Mouse (Mus musculus) heart, embryonic 12.5 days (tissue): Measurements from ENCODE around the gene Cebpa. TPM values are rescaled to one million over a fixed set of nuclear protein-coding genes. Genes with fewer than 3 reads are reported as not detected.

Experiments used
- ATAC-seq: fragments of 200-750 bp; cut with Nextera tagmentation; 2 replicates; pipeline ENCODE4 v1.8.0; 2017; ENCODE audit warnings: moderate TSS enrichment, moderate library complexity; ENCODE audit not compliant: insufficient number of reproducible peaks, low FRiP score
- H3K27ac ChIP-seq: fragments of 300-500 bp; sonication (generic); 2 replicates; pipeline ENCODE4 v1.5.1; 2016; ENCODE audit warnings: mild to moderate bottlenecking, moderate library complexity; ENCODE audit not compliant: poor library complexity, severe bottlenecking
- H3K27me3 ChIP-seq: fragments of 300-500 bp; sonication (generic); replicated peaks from 2 replicates; pipeline ENCODE4 v1.6.1; 2016; ENCODE audit warnings: mild to moderate bottlenecking, moderate library complexity
- H3K36me3 ChIP-seq: fragments of 300-500 bp; sonication (generic); 2 replicates; pipeline ENCODE4 v1.6.1; 2016; ENCODE audit warnings: mild to moderate bottlenecking, moderate library complexity
- H3K4me1 ChIP-seq: fragments of 300-500 bp; sonication (generic); replicated peaks from 2 replicates; pipeline ENCODE4 v1.6.1; 2016; ENCODE audit warnings: mild to moderate bottlenecking
- H3K4me2 ChIP-seq: fragments of 300-500 bp; sonication (generic); 2 replicates; pipeline ENCODE4 v1.6.1; 2016; ENCODE audit warnings: mild to moderate bottlenecking, moderate library complexity
- H3K4me3 ChIP-seq: fragments of 300-500 bp; sonication (generic); 2 replicates; pipeline ENCODE4 v1.5.1; 2016; ENCODE audit warnings: mild to moderate bottlenecking
- H3K9ac ChIP-seq: fragments of 300-500 bp; sonication (generic); 2 replicates; pipeline ENCODE4 v1.6.1; 2016; ENCODE audit warnings: mild to moderate bottlenecking, moderate library complexity
- H3K9me3 ChIP-seq: fragments of 300-500 bp; sonication (generic); replicated peaks from 2 replicates; pipeline ENCODE4 v1.6.1; 2016; ENCODE audit warnings: mild to moderate bottlenecking, moderate library complexity
- WGBS: fragments of 180-500 bp; shearing (Covaris S2); methylation state at CpG from one replicate; pipeline ENCODE4 v1.1.7; 2016; 5-methylcytosine and 5-hydroxymethylcytosine counted together
- polyA plus RNA-seq: library from polyadenylated mRNA; unstranded; fragments of >200 nt; fragmentation: Nextera tagmentation; extraction: Ambion mirVana; gene quantifications from 2 replicates; pipeline ENCODE4 v1.2.1, GENCODE M21; 2016

Cebpa gene
- polyA plus RNA-seq, 1 experiment from 2014 or later = 0.92 TPM

DNA sequence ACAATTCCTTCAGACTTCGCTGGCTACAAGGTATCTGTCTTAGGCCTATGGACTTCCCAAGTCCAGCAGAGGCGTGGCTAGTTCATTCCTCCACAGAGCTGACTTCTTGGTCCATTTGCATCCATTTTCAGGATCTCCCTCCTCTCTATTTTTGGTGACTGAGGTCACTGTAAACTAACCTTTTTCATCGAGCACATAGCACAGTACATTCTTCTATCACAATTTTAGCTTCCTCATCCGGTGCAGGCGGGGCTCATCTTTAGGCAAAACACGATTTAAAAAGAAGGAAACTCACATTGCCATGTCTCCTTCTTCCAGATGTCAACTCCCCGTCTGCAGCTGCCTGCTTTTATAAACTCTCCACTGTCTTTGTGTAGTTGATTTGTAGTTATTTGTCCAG lies 12.5 kb upstream of the Cebpa start:
- no peak for ATAC-seq
- no peaks in the 10 kb centered on the region for H3K36me3 ChIP-seq
- H3K4me3 ChIP-seq = no peak overlapping the region
- no peak overlapping the region for H3K27ac ChIP-seq
- 65% methylated on average over 7 of the region's 7 CpGs for whole genome bisulfite sequencing
- H3K27me3 ChIP-seq = no peaks in the 10 kb centered on the region
- no peak overlapping the region for H3K9ac ChIP-seq
- no peak overlapping the region for H3K4me2 ChIP-seq
- peaks cover 12% of the 10 kb centered on the region for H3K4me1 ChIP-seq
- H3K9me3 ChIP-seq = peaks cover 3% of the 10 kb centered on the region

DNA sequence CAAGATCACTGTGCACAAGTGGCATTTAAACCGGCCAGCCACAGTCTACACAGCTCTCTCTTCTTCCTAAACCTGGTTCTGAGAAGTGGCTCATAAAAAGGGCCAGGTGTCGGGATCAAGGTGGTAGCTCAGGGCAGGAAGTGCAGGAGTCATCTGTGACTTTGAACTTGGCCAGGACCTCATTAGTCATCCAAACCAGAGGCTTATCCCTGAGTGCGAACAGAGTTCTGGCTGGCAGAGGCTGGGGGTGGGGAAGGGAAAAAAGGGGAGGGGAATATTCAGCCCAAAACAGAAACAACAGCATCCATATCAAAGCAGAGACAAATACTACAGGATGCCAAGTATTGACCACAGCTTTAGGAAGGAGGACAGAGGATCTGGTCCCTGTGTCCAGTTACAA lies 11.5 kb upstream of the Cebpa start:
- no peaks in the 10 kb centered on the region for H3K36me3 ChIP-seq
- WGBS = 19% methylated on average over 3 of the region's 3 CpGs
- H3K9ac ChIP-seq = no peak overlapping the region
- H3K9me3 ChIP-seq = peaks cover 3% of the 10 kb centered on the region
- no peak overlapping the region for H3K4me3 ChIP-seq
- ATAC-seq = no peak
- no peak overlapping the region for H3K27ac ChIP-seq
- peaks cover 12% of the 10 kb centered on the region for H3K4me1 ChIP-seq
- no peaks in the 10 kb centered on the region for H3K27me3 ChIP-seq
- H3K4me2 ChIP-seq = no peak overlapping the region

DNA sequence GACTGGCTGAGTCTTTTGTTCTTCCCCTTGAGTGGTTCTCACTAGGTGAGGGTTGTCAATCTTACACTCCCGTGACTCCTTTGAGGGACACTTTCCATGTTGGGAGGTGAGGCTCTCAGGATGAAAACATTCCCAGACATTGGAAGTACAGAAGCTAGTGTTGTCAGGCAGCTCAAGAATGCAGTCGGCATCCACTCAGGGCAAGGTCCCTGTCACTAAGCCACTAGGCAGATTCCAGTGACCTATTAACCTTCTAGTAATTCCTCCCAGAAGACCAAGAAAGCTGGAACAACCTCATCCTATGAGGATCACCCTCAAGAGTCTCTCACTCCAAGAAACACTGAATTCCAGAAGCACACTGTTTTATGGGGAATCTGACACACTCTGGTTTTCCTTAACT lies 11.0 kb upstream of the Cebpa start:
- Histone ChIP-seq H3K9me3 (peaks cover 3% of the 10 kb centered on the region), H3K27me3 (no peaks in the 10 kb centered on the region), H3K9ac (no peak overlapping the region), H3K4me3 (no peak overlapping the region), H3K4me2 (no peak overlapping the region), H3K27ac (no peak overlapping the region), H3K4me1 (peaks cover 12% of the 10 kb centered on the region), H3K36me3 (no peaks in the 10 kb centered on the region)
- WGBS = 23% methylated on average over 2 of the region's 2 CpGs
- ATAC-seq = no peak

DNA sequence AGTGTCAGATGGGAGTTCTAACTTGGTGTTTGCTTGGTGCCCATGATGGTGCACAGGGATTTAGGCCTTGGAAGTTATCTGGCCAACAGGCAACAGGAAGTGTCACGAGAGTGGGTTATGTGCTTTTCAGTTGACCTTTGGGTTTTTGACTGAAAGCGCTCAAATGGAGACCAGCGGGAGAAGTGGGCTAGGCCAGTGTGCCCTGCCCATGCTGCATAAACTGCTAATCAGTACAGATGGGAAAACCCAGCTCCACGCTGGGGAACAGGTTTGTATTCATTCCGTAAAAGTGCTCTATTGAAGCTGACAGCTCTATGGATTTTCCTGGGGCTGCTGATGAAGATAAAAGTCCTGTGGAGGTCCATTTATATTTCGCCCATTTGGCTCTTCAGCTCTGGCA lies 10.4 kb upstream of the Cebpa start:
- H3K27ac ChIP-seq = no peak overlapping the region
- no peaks in the 10 kb centered on the region for H3K36me3 ChIP-seq
- ATAC-seq = no peak
- WGBS = 68% methylated on average over 6 of the region's 6 CpGs
- H3K4me2 ChIP-seq = no peak overlapping the region
- H3K9ac ChIP-seq = no peak overlapping the region
- no peak overlapping the region for H3K4me3 ChIP-seq
- peaks cover 12% of the 10 kb centered on the region for H3K4me1 ChIP-seq
- no peaks in the 10 kb centered on the region for H3K27me3 ChIP-seq
- no peaks in the 10 kb centered on the region for H3K9me3 ChIP-seq

DNA sequence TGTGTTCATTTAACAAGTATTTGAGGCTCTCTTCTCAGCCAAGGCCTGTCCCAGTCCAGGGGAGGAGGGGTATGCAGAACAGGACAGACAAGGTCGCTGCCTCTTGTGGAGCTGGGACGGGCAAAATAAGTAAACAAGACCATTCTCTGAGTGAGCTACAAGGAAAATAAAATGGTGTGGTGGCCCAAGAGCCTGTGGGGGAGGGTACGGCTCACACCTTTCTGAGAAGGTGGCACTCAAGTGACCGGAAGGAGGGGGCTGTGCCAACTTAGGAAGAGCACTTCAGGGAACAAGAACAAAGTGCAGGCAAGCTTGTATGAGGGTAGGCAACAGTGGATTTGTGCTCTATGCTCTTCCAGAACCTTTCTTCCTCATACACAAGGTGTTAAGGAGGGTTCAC lies 6.0 kb upstream of the Cebpa start:
- Histone ChIP-seq H3K9ac (no peak overlapping the region), H3K36me3 (no peaks in the 10 kb centered on the region), H3K4me3 (no peak overlapping the region), H3K9me3 (no peaks in the 10 kb centered on the region), H3K27ac (no peak overlapping the region), H3K4me1 (peaks cover 3% of the 10 kb centered on the region), H3K4me2 (no peak overlapping the region), H3K27me3 (peaks cover 32% of the 10 kb centered on the region)
- WGBS = 44% methylated on average over 4 of the region's 4 CpGs
- ATAC-seq = no peak

DNA sequence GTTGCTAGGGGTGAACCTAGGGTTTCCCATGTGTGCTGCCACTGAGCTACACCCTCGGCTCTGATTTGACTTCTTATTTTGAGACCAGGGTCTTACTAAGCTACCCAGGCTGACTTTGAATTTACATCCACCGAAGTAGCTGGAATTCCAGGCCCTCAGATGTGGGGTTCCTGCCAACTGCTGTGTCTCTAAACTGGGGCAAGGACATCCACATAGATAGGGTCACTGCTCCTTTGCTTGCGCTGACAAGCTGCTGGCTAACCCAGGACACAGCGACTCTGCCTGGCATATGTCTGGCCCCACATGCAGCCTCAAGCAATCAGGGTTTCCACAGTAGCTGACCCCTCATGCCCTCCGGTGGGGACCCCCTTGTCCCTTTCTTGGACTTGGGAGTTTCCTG lies 5.4 kb upstream of the Cebpa start:
- no peak overlapping the region for H3K4me3 ChIP-seq
- H3K4me1 ChIP-seq = peaks cover under 1% of the 10 kb centered on the region; the same call in 1 of the 2 replicates
- no peak overlapping the region for H3K9ac ChIP-seq
- peaks cover 32% of the 10 kb centered on the region for H3K27me3 ChIP-seq
- no peak for ATAC-seq
- no peaks in the 10 kb centered on the region for H3K36me3 ChIP-seq
- H3K27ac ChIP-seq = no peak overlapping the region
- WGBS = 68% methylated on average over 5 of the region's 5 CpGs
- no peaks in the 10 kb centered on the region for H3K9me3 ChIP-seq
- no peak overlapping the region for H3K4me2 ChIP-seq

DNA sequence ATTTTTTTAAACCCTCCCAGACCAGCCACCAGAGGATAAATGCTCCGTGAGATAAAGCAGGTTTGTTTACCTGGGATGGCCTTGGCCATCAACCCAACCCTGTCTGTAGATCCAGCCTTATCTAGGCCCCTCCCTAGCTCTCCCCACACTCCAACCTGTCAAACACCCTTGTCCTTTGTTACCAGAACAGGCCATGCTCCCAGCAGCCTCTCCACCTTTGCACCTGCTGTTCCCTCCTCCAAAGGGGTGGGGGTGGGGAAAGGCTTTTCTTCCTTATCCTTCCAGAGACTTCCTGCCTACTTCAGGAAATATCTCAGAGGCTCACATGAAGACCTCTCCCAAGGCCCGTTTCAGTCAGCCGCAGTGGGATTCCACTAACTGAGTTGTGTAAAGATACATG lies 2.6 kb upstream of the Cebpa start:
- no peak overlapping the region for H3K4me3 ChIP-seq
- no peak overlapping the region for H3K4me2 ChIP-seq
- peaks cover 14% of the 10 kb centered on the region for H3K4me1 ChIP-seq
- no peak for ATAC-seq
- no peak overlapping the region for H3K27ac ChIP-seq
- 37% methylated on average over 3 of the region's 3 CpGs for whole genome bisulfite sequencing
- no peaks in the 10 kb centered on the region for H3K36me3 ChIP-seq
- H3K27me3 ChIP-seq = peaks cover 56% of the 10 kb centered on the region
- no peak overlapping the region for H3K9ac ChIP-seq
- no peaks in the 10 kb centered on the region for H3K9me3 ChIP-seq

DNA sequence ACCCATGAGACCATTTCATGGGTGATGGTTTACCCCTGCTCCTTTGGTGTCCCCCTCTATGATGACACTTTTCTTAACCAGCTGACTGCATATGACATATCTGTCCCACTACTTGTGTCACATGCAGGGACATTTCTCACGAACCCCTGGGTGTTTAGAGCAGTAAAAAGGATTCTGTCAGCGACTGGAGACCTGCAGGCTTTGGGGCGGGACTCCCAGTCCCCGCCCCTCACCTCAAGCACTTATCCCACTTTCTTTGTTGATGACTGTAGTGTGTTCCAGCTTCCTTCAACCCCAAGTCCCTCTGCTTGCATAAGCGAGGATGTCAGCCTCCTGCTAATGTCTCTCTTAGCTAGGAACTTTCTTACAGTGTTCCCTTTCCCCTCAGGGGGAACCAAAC lies 2.0 kb upstream of the Cebpa start:
- 39% methylated on average over 5 of the region's 5 CpGs for WGBS
- H3K9me3 ChIP-seq = no peaks in the 10 kb centered on the region
- H3K4me3 ChIP-seq = no peak overlapping the region
- no peak overlapping the region for H3K4me2 ChIP-seq
- peaks cover 14% of the 10 kb centered on the region for H3K4me1 ChIP-seq
- H3K27ac ChIP-seq = no peak overlapping the region
- H3K9ac ChIP-seq = no peak overlapping the region
- no peak for ATAC-seq
- H3K36me3 ChIP-seq = no peaks in the 10 kb centered on the region
- peaks cover 61% of the 10 kb centered on the region for H3K27me3 ChIP-seq

DNA sequence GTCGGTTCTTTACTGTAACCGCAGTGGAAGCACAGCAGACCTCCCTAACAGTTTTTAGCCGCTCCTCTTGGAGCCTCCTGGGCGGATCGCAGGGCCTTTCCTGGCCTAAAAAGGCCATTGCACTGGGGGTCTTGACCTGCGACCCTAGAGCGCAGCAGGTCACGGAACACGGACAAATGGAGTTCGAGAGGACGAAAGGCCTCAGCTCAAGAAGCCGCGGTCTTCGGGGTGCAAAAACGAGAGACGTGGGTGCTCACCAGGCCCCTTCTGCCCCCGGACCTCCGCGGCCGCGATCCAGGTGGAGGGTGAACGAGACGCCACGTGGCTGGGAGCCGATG lies 1.4 kb upstream of the Cebpa start:
- Histone ChIP-seq H3K9ac (peak overlapping the region; percentile 60), H3K27me3 (peaks cover 68% of the 10 kb centered on the region), H3K4me3 (peak overlapping the region; percentile 58), H3K27ac (no peak overlapping the region), H3K4me1 (peaks cover 14% of the 10 kb centered on the region), H3K4me2 (peak overlapping the region; percentile 95), H3K36me3 (no peaks in the 10 kb centered on the region), H3K9me3 (no peaks in the 10 kb centered on the region)
- no peak for ATAC-seq
- 2% methylated on average over 25 of the region's 25 CpGs for WGBS

DNA sequence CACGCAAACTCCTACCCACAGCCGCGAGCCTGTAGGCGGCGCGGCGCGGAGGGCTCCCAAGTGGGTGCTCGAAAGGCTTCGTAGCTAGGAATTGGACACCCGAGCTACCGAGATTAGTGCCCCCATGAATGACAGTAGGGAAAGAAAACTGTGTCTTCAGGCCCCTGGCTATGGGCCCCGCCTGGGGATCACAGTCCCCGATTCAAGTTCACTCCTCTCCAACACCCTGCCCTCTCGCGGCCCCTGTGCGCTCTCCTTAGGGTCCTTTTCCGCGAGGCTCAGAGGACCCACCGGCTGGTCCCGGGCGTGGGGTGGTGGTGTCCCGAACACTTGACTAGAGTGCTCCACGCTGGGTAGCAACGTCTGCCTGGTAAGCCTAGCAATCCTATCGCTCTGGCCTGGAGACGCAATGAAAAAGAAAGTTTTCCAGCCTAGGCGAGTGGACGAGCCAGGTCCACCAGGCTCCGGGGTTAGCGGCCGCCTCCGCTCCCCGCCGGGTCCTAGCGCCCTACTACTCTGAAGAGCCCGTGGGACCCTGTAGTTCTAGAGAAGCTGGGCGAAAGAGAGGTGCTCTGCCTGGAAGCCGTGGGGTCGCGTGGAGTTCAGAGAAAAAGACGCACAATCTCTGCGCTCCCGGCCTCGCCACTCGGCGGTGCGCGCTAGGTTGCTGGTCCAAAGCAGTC lies 853 bp upstream of the Cebpa start:
- ATAC-seq = peak; percentile 69
- H3K27ac ChIP-seq = no peak overlapping the region
- peak overlapping the region; percentile 95 for H3K4me2 ChIP-seq
- peak overlapping the region; percentile 60 for H3K9ac ChIP-seq
- H3K4me3 ChIP-seq = peak overlapping the region; percentile 58
- H3K27me3 ChIP-seq = peaks cover 73% of the 10 kb centered on the region
- H3K9me3 ChIP-seq = no peaks in the 10 kb centered on the region
- peaks cover 14% of the 10 kb centered on the region for H3K4me1 ChIP-seq
- no peaks in the 10 kb centered on the region for H3K36me3 ChIP-seq
- WGBS = under 1% methylated on average over 49 of the region's 49 CpGs

DNA sequence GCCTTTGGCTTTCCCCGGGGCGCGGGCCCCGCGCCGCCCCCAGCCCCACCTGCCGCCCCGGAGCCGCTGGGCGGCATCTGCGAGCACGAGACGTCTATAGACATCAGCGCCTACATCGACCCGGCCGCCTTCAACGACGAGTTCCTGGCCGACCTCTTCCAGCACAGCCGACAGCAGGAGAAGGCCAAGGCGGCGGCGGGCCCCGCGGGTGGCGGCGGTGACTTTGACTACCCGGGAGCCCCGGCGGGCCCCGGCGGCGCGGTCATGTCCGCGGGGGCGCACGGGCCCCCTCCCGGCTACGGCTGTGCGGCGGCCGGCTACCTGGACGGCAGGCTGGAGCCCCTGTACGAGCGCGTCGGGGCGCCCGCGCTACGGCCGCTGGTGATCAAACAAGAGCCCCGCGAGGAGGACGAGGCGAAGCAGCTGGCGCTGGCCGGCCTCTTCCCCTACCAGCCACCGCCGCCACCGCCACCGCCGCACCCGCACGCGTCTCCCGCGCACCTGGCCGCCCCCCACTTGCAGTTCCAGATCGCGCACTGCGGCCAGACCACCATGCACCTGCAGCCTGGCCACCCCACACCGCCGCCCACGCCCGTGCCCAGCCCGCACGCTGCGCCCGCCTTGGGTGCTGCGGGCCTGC lies 533 bp downstream of the Cebpa start:
- under 1% methylated on average over 79 of the region's 83 CpGs for WGBS
- Histone ChIP-seq H3K9me3 (no peaks in the 10 kb centered on the region), H3K27ac (no peak overlapping the region), H3K36me3 (no peaks in the 10 kb centered on the region), H3K9ac (peak overlapping the region; percentile 49), H3K4me2 (peak overlapping the region; percentile 95), H3K4me3 (peak overlapping the region; percentile 58), H3K27me3 (peaks cover 83% of the 10 kb centered on the region), H3K4me1 (peaks cover 14% of the 10 kb centered on the region)
- no peak for ATAC-seq
